Mouse (Mus musculus) ES-Bruce4 (cell line): Measurements from ENCODE around the gene Exosc10. TPM values are rescaled to one million over a fixed set of nuclear protein-coding genes. Genes with fewer than 3 reads are reported as not detected.
A peak's percentile ranks its signal among the peaks of the same experiment; 100 is the strongest.

Experiments
- H3K27ac ChIP-seq: 2 replicates; pipeline ENCODE4 v1.5.1; 2012; ENCODE audit warnings: low read length, inconsistent platforms; ENCODE audit not compliant: insufficient read depth
- H3K27me3 ChIP-seq: 2 replicates; pipeline ENCODE4 v1.6.1; 2012; ENCODE audit warnings: mild to moderate bottlenecking, low read length, inconsistent platforms; ENCODE audit not compliant: control insufficient read depth, poor library complexity, insufficient read depth, severe bottlenecking
- H3K36me3 ChIP-seq: 2 replicates; pipeline ENCODE4 v1.6.1; 2012; ENCODE audit warnings: inconsistent platforms, mild to moderate bottlenecking, low read length, moderate library complexity; ENCODE audit not compliant: control insufficient read depth, poor library complexity, insufficient read depth, severe bottlenecking
- H3K4me1 ChIP-seq: one replicate; pipeline ENCODE4 v1.8.1; 2011; ENCODE audit warnings: low read length; ENCODE audit not compliant: control insufficient read depth, insufficient read depth
- H3K4me3 ChIP-seq: 2 replicates; pipeline ENCODE4 v1.5.1; 2011; ENCODE audit warnings: low read depth, mild to moderate bottlenecking, low read length
- H3K9ac ChIP-seq: 2 replicates; pipeline ENCODE4 v1.6.1; 2012; ENCODE audit warnings: low read depth, mild to moderate bottlenecking, inconsistent platforms; ENCODE audit not compliant: poor library complexity, severe bottlenecking
- H3K9me3 ChIP-seq: replicated peaks from 2 replicates; pipeline ENCODE4 v1.6.1; 2012; ENCODE audit warnings: mild to moderate bottlenecking, low read length, inconsistent platforms; ENCODE audit not compliant: control insufficient read depth, poor library complexity, insufficient read depth, severe bottlenecking
- CTCF ChIP-seq: IDR thresholded peaks from one replicate; pipeline ENCODE4 v1.8.1; 2011; ENCODE audit warnings: low read depth, low read length
- EP300 ChIP-seq: IDR thresholded peaks from 2 replicates; pipeline ENCODE4 v1.6.1; 2011; ENCODE audit warnings: low read depth, low read length; ENCODE audit not compliant: insufficient read depth
- POLR2A ChIP-seq: IDR thresholded peaks from one replicate; pipeline ENCODE4 v1.8.1; 2011; ENCODE audit warnings: low read length; ENCODE audit not compliant: insufficient read depth
- polyA plus RNA-seq: library from polyadenylated mRNA; stranded (reverse); fragments of >200 nt; gene quantifications from 2 replicates; pipeline ENCODE4 v1.2.4, GENCODE M21; 2011; ENCODE audit warnings: low read depth; ENCODE audit not compliant: missing spikeins, insufficient read depth, insufficient read length

Gene Exosc10
- polyA plus RNA-seq, 1 experiment = 52.8 TPM

DNA sequence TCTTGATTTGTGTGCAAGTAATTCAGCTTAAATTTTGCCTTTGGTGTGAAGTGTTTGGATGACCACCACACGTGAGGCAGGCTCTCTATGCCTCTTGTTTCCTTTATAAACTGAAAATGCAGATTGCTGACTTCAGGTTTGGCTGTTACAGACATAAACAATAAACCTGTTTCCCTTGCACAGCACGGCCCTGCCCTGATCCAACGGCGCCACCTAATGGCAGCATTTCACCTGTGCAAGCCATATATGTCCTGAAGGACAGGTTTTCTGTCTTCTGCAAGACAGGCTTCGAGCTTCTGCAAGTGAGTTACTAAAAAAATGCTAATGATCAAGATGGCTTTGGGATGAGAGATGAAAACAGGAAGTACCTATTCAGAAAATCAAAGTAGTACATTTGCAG is 49.5 kb downstream of the Exosc10 start:
- Histone ChIP-seq H3K9me3 (no peaks in the 10 kb centered on the region), H3K4me3 (no peak overlapping the region), H3K36me3 (0 out of 2 replicates have a peak, but pooled peaks cover 2% of the 10 kb centered on the region), H3K27me3 (no peaks in the 10 kb centered on the region), H3K4me1 (peaks cover 10% of the 10 kb centered on the region), H3K27ac (no peak overlapping the region), H3K9ac (no peak overlapping the region)
- TF ChIP-seq CTCF (peak; percentile 99), POLR2A (no peak)

DNA sequence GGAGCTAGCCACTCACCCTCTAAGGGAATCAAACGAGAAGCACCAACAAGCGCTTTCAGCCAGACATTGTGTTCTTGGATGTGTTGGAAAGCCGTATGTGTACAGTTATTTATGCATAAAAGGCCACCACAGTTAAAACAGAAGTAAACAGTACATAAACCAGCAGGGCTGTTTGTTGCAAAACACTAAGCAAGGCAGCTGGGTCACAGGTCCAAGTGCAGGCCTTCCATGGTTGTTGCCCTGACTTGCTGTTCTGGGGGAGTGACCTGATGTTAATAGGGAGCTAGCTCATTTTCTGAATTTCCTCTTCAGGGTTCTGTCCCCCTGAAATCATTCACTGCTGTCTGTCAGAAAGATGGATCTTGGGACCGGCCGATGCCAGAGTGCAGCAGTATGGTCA is 51.6 kb downstream of the Exosc10 start:
- Histone ChIP-seq H3K27ac (no peak overlapping the region), H3K4me3 (no peak overlapping the region), H3K36me3 (peaks cover 14% of the 10 kb centered on the region), H3K9ac (no peak overlapping the region), H3K27me3 (no peaks in the 10 kb centered on the region), H3K4me1 (peaks cover 2% of the 10 kb centered on the region), H3K9me3 (no peaks in the 10 kb centered on the region)
- TF ChIP-seq EP300 = no peak
- TF ChIP-seq CTCF = no peak
- no peak for TF ChIP-seq POLR2A

DNA sequence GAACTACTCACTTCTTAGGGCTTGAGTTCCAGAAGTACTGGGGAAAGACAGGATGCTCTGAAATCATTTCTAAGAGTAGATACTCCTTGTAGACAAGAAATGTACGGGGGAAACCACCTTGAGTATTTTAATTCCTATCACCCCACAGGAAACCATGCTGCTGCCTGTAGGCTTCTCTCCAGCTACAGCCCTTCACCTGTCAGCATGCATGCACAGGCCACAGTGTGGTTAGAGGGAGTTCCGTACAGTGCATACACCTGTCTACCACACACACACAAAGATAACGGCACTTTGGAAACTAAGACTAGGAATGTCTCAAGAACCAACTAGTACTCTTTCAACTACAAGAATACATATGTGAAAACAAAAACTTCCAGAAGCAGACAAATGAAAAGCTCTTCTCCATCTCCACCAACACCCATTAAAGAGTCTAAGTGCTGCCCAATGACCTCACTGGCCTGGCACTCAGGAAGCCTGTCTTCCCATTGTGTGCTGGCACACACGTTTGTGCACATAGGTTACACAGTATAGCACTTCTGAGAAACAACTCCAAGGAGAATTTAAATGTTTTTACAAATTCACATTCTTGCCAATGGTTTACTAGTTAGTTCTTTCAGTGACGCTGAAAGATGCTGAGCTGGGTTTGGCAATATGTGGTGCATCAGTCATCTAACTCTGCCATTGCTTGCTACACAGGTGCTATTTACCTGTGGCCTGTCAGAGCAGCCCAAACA is 52.6 kb downstream of the Exosc10 start:
- Histone ChIP-seq H3K27me3 (no peaks in the 10 kb centered on the region), H3K36me3 (peaks cover 24% of the 10 kb centered on the region), H3K4me3 (no peak overlapping the region), H3K9ac (no peak overlapping the region), H3K4me1 (peaks cover 2% of the 10 kb centered on the region), H3K27ac (no peak overlapping the region), H3K9me3 (no peaks in the 10 kb centered on the region)
- TF ChIP-seq POLR2A (no peak), EP300 (no peak), CTCF (no peak)

DNA sequence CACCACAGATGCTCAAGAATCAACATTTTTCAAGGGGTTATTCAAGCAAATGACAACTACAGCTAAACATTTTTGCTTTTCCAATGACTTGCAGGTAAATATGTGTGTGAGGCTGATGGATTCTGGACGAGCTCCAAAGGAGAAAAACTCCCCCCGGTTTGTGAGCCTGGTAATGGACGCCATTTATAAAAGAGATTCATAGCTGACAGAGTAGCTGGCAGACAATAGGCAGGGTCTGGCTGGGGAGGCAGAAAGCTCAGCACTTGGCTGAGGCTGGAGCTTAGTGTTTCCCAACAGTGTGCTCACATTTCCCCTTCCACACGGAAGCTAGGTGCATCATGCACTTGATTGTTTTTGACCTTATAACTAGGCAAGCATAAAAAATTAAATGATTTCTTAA is 54.3 kb downstream of the Exosc10 start:
- Histone ChIP-seq H3K9ac (no peak overlapping the region), H3K9me3 (no peaks in the 10 kb centered on the region), H3K4me3 (no peak overlapping the region), H3K27me3 (no peaks in the 10 kb centered on the region), H3K36me3 (peaks cover 39% of the 10 kb centered on the region), H3K4me1 (peaks cover 2% of the 10 kb centered on the region), H3K27ac (no peak overlapping the region)
- TF ChIP-seq CTCF (no peak), EP300 (no peak), POLR2A (no peak)

DNA sequence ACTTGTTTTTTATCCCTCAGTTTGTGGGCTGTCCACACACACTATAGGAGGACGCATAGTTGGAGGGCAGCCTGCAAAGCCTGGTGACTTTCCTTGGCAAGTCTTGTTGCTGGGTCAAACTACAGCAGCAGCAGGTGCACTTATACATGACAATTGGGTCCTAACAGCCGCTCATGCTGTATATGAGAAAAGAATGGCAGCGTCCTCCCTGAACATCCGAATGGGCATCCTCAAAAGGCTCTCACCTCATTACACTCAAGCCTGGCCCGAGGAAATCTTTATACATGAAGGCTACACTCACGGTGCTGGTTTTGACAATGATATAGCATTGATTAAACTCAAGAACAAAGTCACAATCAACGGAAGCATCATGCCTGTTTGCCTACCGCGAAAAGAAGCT is 55.5 kb downstream of the Exosc10 start:
- no peak overlapping the region for H3K9ac ChIP-seq
- H3K36me3 ChIP-seq = peaks cover 47% of the 10 kb centered on the region
- H3K4me3 ChIP-seq = no peak overlapping the region
- peaks cover 2% of the 10 kb centered on the region for H3K4me1 ChIP-seq
- TF ChIP-seq POLR2A = no peak
- TF ChIP-seq CTCF = no peak
- TF ChIP-seq EP300 = no peak
- no peaks in the 10 kb centered on the region for H3K9me3 ChIP-seq
- peak overlapping the region; percentile 15; the same call in 1 of the 2 replicates for H3K27ac ChIP-seq
- no peaks in the 10 kb centered on the region for H3K27me3 ChIP-seq

DNA sequence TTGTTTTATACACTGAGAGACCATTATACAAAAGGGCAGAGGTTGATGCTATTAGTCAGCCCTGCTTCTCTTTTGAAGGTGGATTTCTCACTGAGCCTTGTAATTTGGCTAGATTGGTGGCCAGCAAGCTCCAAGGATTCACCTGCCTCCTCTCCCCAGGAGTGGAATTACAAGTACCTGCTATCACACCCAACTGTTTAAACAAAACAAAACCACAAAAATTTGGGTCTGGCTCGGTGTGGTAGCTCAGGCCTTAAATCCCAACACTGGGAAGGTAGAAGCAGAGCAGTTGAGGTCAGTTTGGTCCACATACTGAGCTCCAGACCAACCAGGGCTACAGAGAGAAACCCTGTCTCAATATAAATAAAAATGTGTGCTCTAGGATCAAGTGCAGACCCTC is 61.6 kb downstream of the Exosc10 start:
- H3K27ac ChIP-seq = no peak overlapping the region
- H3K4me3 ChIP-seq = no peak overlapping the region
- H3K9me3 ChIP-seq = no peaks in the 10 kb centered on the region
- TF ChIP-seq CTCF = no peak
- TF ChIP-seq EP300 = no peak
- TF ChIP-seq POLR2A = no peak
- no peak overlapping the region for H3K9ac ChIP-seq
- H3K36me3 ChIP-seq = peaks cover 94% of the 10 kb centered on the region
- H3K27me3 ChIP-seq = no peaks in the 10 kb centered on the region
- H3K4me1 ChIP-seq = no peaks in the 10 kb centered on the region
